Mouse (Mus musculus) embryonic facial prominence, embryonic 11.5 days (tissue): ENCODE measurements around the gene Upp2. TPM values are rescaled to one million over a fixed set of nuclear protein-coding genes. Genes with fewer than 3 reads are reported as not detected.

Experiments
- ATAC-seq: fragments of 200-750 bp; cut with Nextera tagmentation; replicated peaks from 2 replicates; pipeline ENCODE4 v1.8.0; 2017; ENCODE audit warnings: low read depth; ENCODE audit not compliant: insufficient number of reproducible peaks, low FRiP score, low TSS enrichment
- DNase-seq: peaks from one replicate; pipeline ENCODE4 v3.0.0-alpha.2; 2015; ENCODE audit warnings: low spot score
- H3K27ac ChIP-seq: fragments of 300-500 bp; sonication (generic); replicated peaks from 2 replicates; pipeline ENCODE4 v1.5.1; 2014; ENCODE audit warnings: mild to moderate bottlenecking, low read depth, low read length, control low read depth
- H3K27me3 ChIP-seq: fragments of 300-500 bp; sonication (generic); 2 replicates; pipeline ENCODE4 v1.6.1; 2014; ENCODE audit warnings: mild to moderate bottlenecking, low read length, moderate library complexity, mixed read lengths; ENCODE audit not compliant: control insufficient read depth, insufficient read depth
- H3K36me3 ChIP-seq: fragments of 300-500 bp; sonication (generic); replicated peaks from 2 replicates; pipeline ENCODE4 v1.6.1; 2014; ENCODE audit warnings: low read depth, mild to moderate bottlenecking, low read length, moderate library complexity, mixed read lengths; ENCODE audit not compliant: control insufficient read depth, insufficient read depth
- H3K4me1 ChIP-seq: fragments of 300-500 bp; sonication (generic); 2 replicates; pipeline ENCODE4 v1.6.1; 2014; ENCODE audit warnings: low read length, mixed read lengths; ENCODE audit not compliant: control insufficient read depth, insufficient read depth
- H3K4me2 ChIP-seq: fragments of 300-500 bp; sonication (generic); 2 replicates; pipeline ENCODE4 v1.6.1; 2014; ENCODE audit warnings: low read depth, mild to moderate bottlenecking, control low read depth, low read length, moderate library complexity
- H3K4me3 ChIP-seq: fragments of 300-500 bp; sonication (generic); 2 replicates; pipeline ENCODE4 v1.5.1; 2014; ENCODE audit warnings: low read depth, low read length, control low read depth
- H3K9ac ChIP-seq: fragments of 300-500 bp; sonication (generic); replicated peaks from 2 replicates; pipeline ENCODE4 v1.6.1; 2014; ENCODE audit warnings: mild to moderate bottlenecking, control low read depth, low read length
- H3K9me3 ChIP-seq: fragments of 300-500 bp; sonication (generic); replicated peaks from 2 replicates; pipeline ENCODE4 v1.6.1; 2016; ENCODE audit warnings: mild to moderate bottlenecking, low read length, inconsistent platforms, mixed read lengths; ENCODE audit not compliant: control insufficient read depth
- WGBS: fragments of 180-500 bp; shearing (Covaris S2); extraction: QIAGEN DNeasy Blood & Tissue Kit; methylation state at CpG from one replicate; pipeline ENCODE4 v1.1.7; 2014; 5-methylcytosine and 5-hydroxymethylcytosine counted together
- polyA plus RNA-seq: library from polyadenylated mRNA; unstranded; fragments of >200 nt; fragmentation: Nextera tagmentation; extraction: Ambion mirVana; gene quantifications from 2 replicates; pipeline ENCODE4 v1.2.1, GENCODE M21; 2014

The Upp2 gene
- polyA plus RNA-seq, 1 experiment from 2014 or later: 5.0 TPM

GRCm38 (mm10) chr2:58655169-58655568, 88.1 kb downstream of the Upp2 start:
- H3K4me3 ChIP-seq: no peak overlapping the region
- H3K36me3 ChIP-seq: no peaks in the 10 kb centered on the region
- no peak overlapping the region for H3K4me2 ChIP-seq
- no peaks in the 10 kb centered on the region for H3K27me3 ChIP-seq
- 70% methylated on average over 6 of the region's 6 CpGs for WGBS
- no peak overlapping the region for H3K9ac ChIP-seq
- H3K4me1 ChIP-seq: no peaks in the 10 kb centered on the region
- no peak overlapping the region for H3K27ac ChIP-seq
- ATAC-seq (no peak; the same call in 1 of the 2 replicates), DNase-seq (peak; percentile 59)
- H3K9me3 ChIP-seq: no peaks in the 10 kb centered on the region

GRCm38 (mm10) chr2:58656959-58657358, 89.9 kb downstream of the Upp2 start:
- DNase-seq (no peak), ATAC-seq (no peak)
- Histone ChIP-seq H3K4me2 (no peak overlapping the region), H3K9me3 (no peaks in the 10 kb centered on the region), H3K4me3 (no peak overlapping the region), H3K9ac (no peak overlapping the region), H3K4me1 (no peaks in the 10 kb centered on the region), H3K27ac (no peak overlapping the region), H3K27me3 (no peaks in the 10 kb centered on the region), H3K36me3 (no peaks in the 10 kb centered on the region)
- 86% methylated on average over 1 of the region's 1 CpGs for WGBS

- H3K4me2 ChIP-seq: no peak overlapping the region
- H3K9ac ChIP-seq: no peak overlapping the region
- ATAC-seq: no peak
- H3K9me3 ChIP-seq: no peaks in the 10 kb centered on the region
- 94% methylated on average over 10 of the region's 10 CpGs for WGBS
- no peaks in the 10 kb centered on the region for H3K4me1 ChIP-seq
- H3K27me3 ChIP-seq: no peaks in the 10 kb centered on the region
- H3K36me3 ChIP-seq: no peaks in the 10 kb centered on the region
- no peak overlapping the region for H3K27ac ChIP-seq
- no peak for DNase-seq
- no peak overlapping the region for H3K4me3 ChIP-seq
These were observed 90.8 kb downstream of the Upp2 start for GRCm38 (mm10) chr2:58657855-58658254.

- DNase-seq (no peak), ATAC-seq (no peak)
- 64% methylated on average over 13 of the region's 13 CpGs for WGBS
- Histone ChIP-seq H3K4me1 (no peaks in the 10 kb centered on the region), H3K9me3 (no peaks in the 10 kb centered on the region), H3K4me3 (no peak overlapping the region), H3K4me2 (no peak overlapping the region), H3K27me3 (no peaks in the 10 kb centered on the region), H3K36me3 (no peaks in the 10 kb centered on the region), H3K27ac (no peak overlapping the region), H3K9ac (no peak overlapping the region)
These were observed 93.5 kb downstream of the Upp2 start for GRCm38 (mm10) chr2:58660591-58660990.

- H3K27ac ChIP-seq: no peak overlapping the region
- H3K4me1 ChIP-seq: no peaks in the 10 kb centered on the region
- no peak overlapping the region for H3K4me2 ChIP-seq
- H3K9ac ChIP-seq: no peak overlapping the region
- no peaks in the 10 kb centered on the region for H3K9me3 ChIP-seq
- DNase-seq: no peak
- ATAC-seq: no peak
- H3K4me3 ChIP-seq: no peak overlapping the region
- no peaks in the 10 kb centered on the region for H3K36me3 ChIP-seq
- 85% methylated on average over 5 of the region's 5 CpGs for WGBS
- H3K27me3 ChIP-seq: no peaks in the 10 kb centered on the region
These were observed 94.0 kb downstream of the Upp2 start for GRCm38 (mm10) chr2:58661116-58661515.

GRCm38 (mm10) chr2:58662661-58663060, 95.6 kb downstream of the Upp2 start:
- DNase-seq: no peak
- no peaks in the 10 kb centered on the region for H3K36me3 ChIP-seq
- H3K4me3 ChIP-seq: no peak overlapping the region
- H3K4me1 ChIP-seq: no peaks in the 10 kb centered on the region
- no peaks in the 10 kb centered on the region for H3K9me3 ChIP-seq
- no peaks in the 10 kb centered on the region for H3K27me3 ChIP-seq
- WGBS: 83% methylated on average over 9 of the region's 9 CpGs
- H3K27ac ChIP-seq: no peak overlapping the region
- ATAC-seq: no peak
- H3K9ac ChIP-seq: no peak overlapping the region
- H3K4me2 ChIP-seq: no peak overlapping the region

GRCm38 (mm10) chr2:58663404-58664120, 96.5 kb downstream of the Upp2 start:
- no peak overlapping the region for H3K4me2 ChIP-seq
- H3K9me3 ChIP-seq: no peaks in the 10 kb centered on the region
- no peak overlapping the region for H3K9ac ChIP-seq
- no peak for ATAC-seq
- no peaks in the 10 kb centered on the region for H3K27me3 ChIP-seq
- no peaks in the 10 kb centered on the region for H3K4me1 ChIP-seq
- no peak overlapping the region for H3K27ac ChIP-seq
- DNase-seq: no peak
- 83% methylated on average over 7 of the region's 7 CpGs for WGBS
- no peaks in the 10 kb centered on the region for H3K36me3 ChIP-seq
- no peak overlapping the region for H3K4me3 ChIP-seq

- no peaks in the 10 kb centered on the region for H3K9me3 ChIP-seq
- no peak overlapping the region for H3K4me3 ChIP-seq
- no peak overlapping the region for H3K27ac ChIP-seq
- no peaks in the 10 kb centered on the region for H3K4me1 ChIP-seq
- H3K4me2 ChIP-seq: no peak overlapping the region
- ATAC-seq (no peak), DNase-seq (peak; percentile 78)
- no peak overlapping the region for H3K9ac ChIP-seq
- no peaks in the 10 kb centered on the region for H3K36me3 ChIP-seq
- H3K27me3 ChIP-seq: no peaks in the 10 kb centered on the region
- WGBS: 83% methylated on average over 12 of the region's 12 CpGs
These were observed 98.2 kb downstream of the Upp2 start for GRCm38 (mm10) chr2:58665081-58665814.
